Mouse (Mus musculus) mouse embryonic stem cell (cell line): ENCODE measurements around the gene Grik2.

Experiments used
- in situ Hi-C, 2 experiments: fragments of 300-500 bp; cut with MboI; formaldehyde crosslinking; loops; 1 replicate in 1 of 2; 3 replicates in 1 of 2; pipeline ENCODE4 v1.14.3; 2019 to 2020; ENCODE audit warnings: low sequenced_read_pairs in 2 of 2, low pct_unique_long_range_greater_than_20kb in 1 of 2, mixed read lengths in 1 of 2; ENCODE audit not compliant: unreplicated experiment in 1 of 2

Grik2 gene

GRCm38 (mm10) chr10:49142658-49143057 is 645.9 kb downstream of the Grik2 start:
- in situ Hi-C loops = no loop called here

GRCm38 (mm10) chr10:49136816-49137215 is 651.8 kb downstream of the Grik2 start:
- in situ Hi-C loops = no loop called here

- in situ Hi-C loops = no loop called here
These were observed 657.3 kb downstream of the Grik2 start for GRCm38 (mm10) chr10:49131311-49131710.

- in situ Hi-C loops = no loop called here
These were observed 738.2 kb downstream of the Grik2 start for GRCm38 (mm10) chr10:49050339-49050738.

GRCm38 (mm10) chr10:49049391-49049790 is 739.2 kb downstream of the Grik2 start:
- in situ Hi-C loops = no loop called here
